Mouse (Mus musculus) urinary bladder, adult 18-20 months (tissue): ENCODE measurements at regions not wholly inside any gene's neighbourhood (a gene's known extent, or its start where the extent isn't known, plus 50 kb on each side); places are given as distances from the start of the nearest gene placed in this dataset.

ENCODE experiments used
- DNase-seq, 2 experiments: peaks; one replicate each; pipeline ENCODE4 v3.0.0; 2022; ENCODE audit warnings: low spot score in 2 of 2, mixed read lengths in 2 of 2

- no peak for DNase-seq
Observed at GRCm38 (mm10) chr8:30797341-30797740, 2631.2 kb upstream of the 5930422O12Rik start.

- DNase-seq, result no peak
Observed at GRCm38 (mm10) chr8:30817028-30817427, 2611.5 kb upstream of the 5930422O12Rik start.

GRCm38 (mm10) chr8:30822835-30823587 lies 2605.5 kb upstream of the 5930422O12Rik start:
- DNase-seq, result peak; percentile 6 to 30

- peak in 1 of 2 experiments; percentile 1 for DNase-seq
Observed at GRCm38 (mm10) chr8:30823588-30823938, 2604.9 kb upstream of the 5930422O12Rik start.

GRCm38 (mm10) chr8:30826021-30826420 lies 2602.5 kb upstream of the 5930422O12Rik start:
- no peak for DNase-seq

GRCm38 (mm10) chr8:30838056-30838455 lies 2590.5 kb upstream of the 5930422O12Rik start:
- DNase-seq, result no peak

- DNase-seq, result peak; percentile 21 to 56
Observed at GRCm38 (mm10) chr8:30840064-30840463, 2588.4 kb upstream of the 5930422O12Rik start.

- no peak for DNase-seq
Observed at GRCm38 (mm10) chr8:30863017-30863416, 2565.5 kb upstream of the 5930422O12Rik start.

- no peak for DNase-seq
Observed at GRCm38 (mm10) chr8:30906044-30906695, 2522.3 kb upstream of the 5930422O12Rik start.

- DNase-seq, result no peak
Observed at GRCm38 (mm10) chr8:30913664-30914063, 2514.8 kb upstream of the 5930422O12Rik start.

GRCm38 (mm10) chr8:30915127-30915526 lies 2513.4 kb upstream of the 5930422O12Rik start:
- no peak for DNase-seq

- peak in 1 of 2 experiments; percentile 1 for DNase-seq
Observed at GRCm38 (mm10) chr8:30915601-30916171, 2512.8 kb upstream of the 5930422O12Rik start.

- DNase-seq, result no peak
Observed at GRCm38 (mm10) chr8:30916184-30916751, 2512.2 kb upstream of the 5930422O12Rik start.

- DNase-seq, result no peak
Observed at GRCm38 (mm10) chr8:30921451-30921850, 2507.1 kb upstream of the 5930422O12Rik start.

GRCm38 (mm10) chr8:30923301-30924159 lies 2505.0 kb upstream of the 5930422O12Rik start:
- DNase-seq, result peak; percentile 5 to 6

- DNase-seq, result no peak
Observed at GRCm38 (mm10) chr8:30924160-30924534, 2504.4 kb upstream of the 5930422O12Rik start.

- DNase-seq, result no peak
Observed at GRCm38 (mm10) chr8:30924656-30925055, 2503.9 kb upstream of the 5930422O12Rik start.

GRCm38 (mm10) chr8:30937449-30938075 lies 2490.9 kb upstream of the 5930422O12Rik start:
- no peak for DNase-seq

- DNase-seq, result no peak
Observed at GRCm38 (mm10) chr8:30940901-30941300, 2487.6 kb upstream of the 5930422O12Rik start.

GRCm38 (mm10) chr8:30941511-30942175 lies 2486.9 kb upstream of the 5930422O12Rik start:
- no peak for DNase-seq
